Mouse (Mus musculus): ENCODE data around the gene Lman1l. TPM values are rescaled to one million over a fixed set of nuclear protein-coding genes. Genes with fewer than 3 reads are reported as not detected.
A peak's percentile ranks its signal among the peaks of the same experiment; 100 is the strongest.

Gene Lman1l
- total RNA-seq, 1 experiment from 2014 or later = 0.93 TPM

DNA sequence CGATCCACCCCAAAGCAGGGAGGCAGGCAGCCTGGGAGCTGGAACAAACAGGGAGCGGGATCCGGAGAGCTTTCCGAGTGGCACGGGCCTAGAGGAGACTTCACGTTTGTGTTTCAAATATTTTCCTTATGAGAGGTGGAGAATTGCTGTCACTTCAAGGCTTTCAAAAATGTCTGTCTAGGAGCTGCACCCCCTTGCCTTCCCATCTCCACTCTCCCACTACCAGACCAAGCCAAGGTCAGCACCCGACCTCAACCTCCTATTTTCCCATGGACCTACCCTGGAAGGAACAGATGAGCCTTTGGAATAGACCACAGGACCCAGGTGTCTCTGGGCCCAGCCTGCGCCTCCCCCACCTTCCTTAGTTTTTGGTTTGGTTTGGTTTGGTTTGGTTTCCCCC lies 23.3 kb downstream of the Lman1l start:
- ATAC-seq (ENCODE audit: extremely low read depth, insufficient number of reproducible peaks, low FRiP score, poor library complexity, severe bottlenecking) = no peak

DNA sequence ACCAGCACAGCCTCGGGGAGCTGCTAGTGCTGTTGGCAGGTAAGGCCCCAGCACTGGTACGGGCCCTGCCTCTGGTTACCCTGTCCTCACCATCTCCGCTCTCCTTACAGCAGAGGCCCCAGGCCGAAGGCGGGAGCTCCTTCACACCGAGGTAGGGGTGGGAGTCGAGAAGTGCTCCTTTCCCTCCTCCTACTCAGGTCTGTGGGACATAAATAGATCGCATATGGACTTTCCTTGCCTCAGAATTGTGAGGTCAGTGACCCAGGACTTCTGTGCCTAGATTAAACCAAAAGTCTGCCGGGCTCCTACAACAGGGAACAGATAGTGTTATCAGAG lies 26.4 kb downstream of the Lman1l start:
- no peak for ATAC-seq (ENCODE audit: extremely low read depth, insufficient number of reproducible peaks, low FRiP score, poor library complexity, severe bottlenecking)

DNA sequence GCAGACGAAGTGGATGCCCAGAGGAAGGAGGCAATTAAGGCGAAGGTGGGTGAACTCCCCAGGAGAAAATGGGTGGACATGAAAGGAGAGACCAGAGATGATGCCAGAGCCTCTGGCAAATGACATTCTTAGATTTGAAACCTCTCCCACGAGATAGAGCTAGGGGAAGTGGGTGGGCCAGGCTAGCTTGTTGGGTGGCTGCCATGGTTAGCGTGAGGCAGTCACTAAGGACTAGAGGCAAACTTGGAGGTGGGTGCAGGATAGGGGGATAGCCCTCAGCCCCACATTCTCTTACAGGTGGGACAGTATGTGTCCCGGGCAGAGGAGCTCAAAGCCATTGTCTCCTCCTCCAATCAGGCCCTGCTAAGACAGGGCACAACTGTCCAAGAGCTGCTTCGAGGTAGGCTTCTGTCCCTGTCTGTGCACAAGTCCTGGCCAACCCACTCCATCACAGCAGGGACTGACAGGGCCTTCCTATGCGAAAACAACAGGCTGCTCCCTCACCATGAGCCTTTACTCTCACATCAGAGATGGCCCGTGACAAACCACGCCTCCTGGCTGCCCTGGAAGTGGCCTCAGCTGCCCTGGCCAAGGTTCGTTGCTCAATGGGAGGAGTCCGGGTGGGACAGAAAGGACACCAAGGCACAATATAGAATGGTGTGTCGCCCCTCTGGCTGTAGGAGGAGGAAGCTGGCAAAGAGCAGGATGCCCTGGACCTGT lies 27.0 kb downstream of the Lman1l start:
- ATAC-seq (ENCODE audit: extremely low read depth, insufficient number of reproducible peaks, low FRiP score, poor library complexity, severe bottlenecking) = no peak

DNA sequence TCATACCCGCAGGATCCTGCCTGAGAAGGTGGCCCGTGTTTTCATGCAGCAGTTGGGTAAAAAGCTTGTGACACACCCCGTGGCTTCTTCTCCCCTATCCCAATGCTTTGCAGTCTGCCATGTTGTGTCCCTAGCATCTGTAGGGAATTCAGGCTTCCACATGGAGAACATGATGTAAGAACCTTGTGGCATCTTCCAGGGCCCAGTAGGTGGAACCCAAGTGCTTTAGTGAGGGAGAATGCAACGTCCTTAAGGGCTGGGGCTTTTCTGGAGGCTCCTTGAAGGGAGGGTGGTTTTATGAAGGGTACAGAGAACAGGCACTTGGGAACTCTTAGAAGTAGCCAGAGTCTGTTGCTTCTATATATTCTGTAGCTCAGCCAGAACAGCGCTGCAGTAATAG lies 29.8 kb downstream of the Lman1l start:
- no peak for ATAC-seq (ENCODE audit: extremely low read depth, insufficient number of reproducible peaks, low FRiP score, poor library complexity, severe bottlenecking)

DNA sequence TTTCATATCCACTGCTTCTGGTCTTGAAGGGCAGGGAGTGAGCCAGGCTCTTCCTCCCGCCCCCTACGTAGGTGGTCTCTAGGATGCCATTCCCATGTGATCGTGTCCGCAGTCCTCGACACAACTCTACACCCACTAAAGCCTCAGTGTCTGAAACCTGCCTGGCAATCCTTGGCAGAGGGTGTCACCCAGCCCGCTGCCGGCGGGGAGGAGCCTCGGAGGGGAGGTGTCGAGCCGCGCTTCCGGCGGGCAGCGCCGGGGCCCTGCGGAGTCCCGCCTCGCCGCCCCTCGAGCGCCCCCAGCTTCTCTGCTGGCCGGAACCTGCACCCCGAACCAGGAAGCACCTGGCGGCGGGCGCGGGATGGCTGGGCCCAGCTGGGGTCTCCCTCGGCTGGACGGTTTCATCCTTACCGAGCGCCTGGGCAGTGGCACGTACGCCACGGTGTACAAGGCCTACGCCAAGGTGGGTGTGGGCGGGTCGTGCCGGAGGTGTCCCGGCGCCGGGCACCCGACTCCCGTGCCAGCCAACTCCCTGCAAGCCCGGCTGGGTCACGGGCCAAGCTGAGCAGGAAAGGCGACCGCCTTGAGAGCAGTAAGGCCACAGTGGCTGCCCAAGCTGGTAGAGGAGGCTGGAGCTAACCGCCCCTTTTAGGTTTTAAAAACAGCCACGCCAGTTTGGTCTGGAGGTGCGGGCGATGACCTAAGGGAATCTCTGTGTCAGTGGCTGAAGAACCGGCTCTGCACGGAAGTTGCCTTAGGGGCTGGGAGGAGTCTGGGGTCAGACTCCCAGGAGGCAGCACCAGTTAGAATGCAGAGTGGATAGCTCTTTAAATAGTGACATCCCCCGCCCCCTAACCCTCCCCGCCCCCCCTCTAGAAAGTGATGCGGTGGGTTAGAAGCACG lies 31.1 kb downstream of the Lman1l start, which contains the start of gene Ulk3:
TSS of gene Ulk3 (plus strand) at position 229 of the 903 bp plus-strand sequence.
- peak; percentile 52 for ATAC-seq (ENCODE audit: extremely low read depth, insufficient number of reproducible peaks, low FRiP score, poor library complexity, severe bottlenecking)

DNA sequence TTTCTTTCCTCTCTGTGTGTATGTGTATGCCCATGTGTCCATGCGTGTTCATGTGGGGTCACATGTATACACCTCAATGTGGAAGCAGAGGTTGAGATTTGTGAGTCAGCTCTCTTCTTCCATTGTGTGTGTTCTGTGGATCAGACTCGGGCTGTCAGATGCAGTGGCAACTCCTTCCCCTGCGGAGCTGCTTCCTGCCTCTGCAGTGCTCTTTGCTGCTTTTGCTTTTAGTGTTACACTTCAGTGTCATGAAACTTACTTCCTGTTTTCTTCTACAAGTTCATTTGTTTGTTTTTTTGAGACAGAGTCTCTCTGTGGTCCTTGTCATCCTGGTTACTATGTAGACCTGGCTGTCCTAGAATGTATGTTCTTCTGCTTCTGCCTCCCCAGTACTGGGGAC lies 35.6 kb downstream of the Lman1l start:
- ATAC-seq (ENCODE audit: extremely low read depth, insufficient number of reproducible peaks, low FRiP score, poor library complexity, severe bottlenecking) = no peak

DNA sequence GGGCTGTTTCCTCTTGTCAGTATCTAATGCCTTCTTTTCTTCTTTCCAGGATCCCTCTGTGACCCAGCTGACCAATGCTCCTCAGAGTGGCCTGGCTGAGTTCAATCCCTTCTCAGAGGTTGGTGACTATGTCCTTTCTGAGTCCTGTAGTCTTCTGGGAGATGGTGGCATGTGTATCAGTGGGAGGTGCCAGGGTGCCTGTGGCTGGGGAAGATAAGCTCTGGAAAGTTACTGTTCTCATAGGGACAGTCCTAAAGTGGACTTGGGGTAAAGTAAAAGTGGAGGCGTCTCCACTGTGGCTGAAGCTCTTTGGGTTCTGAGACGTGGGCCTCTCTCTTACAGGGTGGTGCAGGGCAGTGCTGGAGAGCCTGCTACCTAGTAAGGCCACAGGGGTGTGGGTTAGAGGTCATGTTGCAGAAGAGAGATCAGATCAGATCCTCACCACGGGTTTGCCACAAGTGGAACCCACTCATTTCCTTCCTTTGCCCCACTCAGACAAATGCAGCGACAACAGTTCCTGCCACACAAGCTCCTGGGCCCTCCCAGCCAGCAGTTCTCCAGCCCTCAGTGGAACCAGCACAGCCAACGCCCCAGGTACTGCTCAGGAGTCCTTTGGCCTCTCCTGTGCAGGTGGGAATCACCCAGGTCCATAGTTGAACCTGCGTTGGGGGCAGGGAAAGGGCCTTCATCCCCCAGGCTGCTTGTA lies 43.3 kb downstream of the Lman1l start:
- ATAC-seq (ENCODE audit: extremely low read depth, insufficient number of reproducible peaks, low FRiP score, poor library complexity, severe bottlenecking) = no peak

DNA sequence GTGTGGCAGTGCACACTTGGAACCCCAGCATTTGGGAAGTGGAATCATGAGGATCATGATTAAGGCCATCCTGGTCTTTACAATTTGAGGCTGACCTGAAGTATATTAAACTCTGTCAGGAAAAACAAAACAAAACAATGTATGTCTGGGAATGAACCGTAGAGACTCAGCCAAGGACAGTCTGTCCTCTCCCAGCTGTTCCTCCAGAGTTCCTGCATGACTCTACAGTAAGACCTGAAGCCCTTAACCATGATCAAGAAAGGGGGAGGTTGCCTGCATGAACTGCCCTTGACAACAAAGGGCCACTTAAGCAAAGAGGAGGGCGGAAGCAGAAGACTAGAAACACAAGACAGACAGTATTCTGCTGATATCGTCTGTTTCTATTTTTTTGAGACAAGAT lies 45.0 kb downstream of the Lman1l start:
- no peak for ATAC-seq (ENCODE audit: extremely low read depth, insufficient number of reproducible peaks, low FRiP score, poor library complexity, severe bottlenecking)

DNA sequence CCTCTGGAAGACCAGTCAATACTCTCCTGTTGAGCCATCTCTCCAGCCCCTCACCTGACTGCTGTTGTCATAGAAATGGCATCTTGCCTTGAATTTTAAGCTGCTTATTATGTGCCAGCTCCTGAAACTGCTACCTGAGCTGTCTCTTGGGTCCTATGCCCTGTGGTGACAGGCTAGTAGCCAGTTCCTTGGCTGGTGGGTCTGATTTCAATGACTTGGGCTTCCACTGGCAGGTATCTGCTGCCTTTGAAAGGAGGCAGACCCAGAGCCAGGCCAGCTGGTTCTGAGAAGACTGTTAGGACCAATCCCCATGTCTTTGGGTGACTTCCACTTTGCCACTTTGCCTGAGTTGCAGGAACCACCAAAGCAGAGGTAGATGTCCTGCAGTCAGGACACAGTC lies 46.2 kb downstream of the Lman1l start:
- no peak for ATAC-seq (ENCODE audit: extremely low read depth, insufficient number of reproducible peaks, low FRiP score, poor library complexity, severe bottlenecking)

DNA sequence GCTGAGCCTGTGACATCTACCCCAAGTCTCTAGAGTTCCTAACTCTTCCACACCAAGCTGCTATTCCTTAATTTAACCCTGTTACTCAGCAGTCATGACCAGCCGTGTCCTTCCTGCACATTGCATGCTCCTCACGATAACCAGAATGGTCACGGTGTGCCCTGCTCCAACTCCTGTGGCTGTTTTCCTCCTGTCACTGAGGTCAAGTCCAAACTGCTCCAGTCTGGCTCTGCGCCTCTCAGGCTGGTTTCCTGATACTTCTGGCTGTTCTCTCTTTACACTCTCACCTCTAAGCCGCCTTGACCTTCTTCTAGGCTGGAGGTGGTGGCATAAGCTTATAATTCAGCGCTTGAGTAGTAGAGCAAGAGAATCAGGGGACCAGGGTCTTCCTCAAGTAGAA lies 52.1 kb downstream of the Lman1l start:
- ATAC-seq (ENCODE audit: extremely low read depth, insufficient number of reproducible peaks, low FRiP score, poor library complexity, severe bottlenecking) = no peak

DNA sequence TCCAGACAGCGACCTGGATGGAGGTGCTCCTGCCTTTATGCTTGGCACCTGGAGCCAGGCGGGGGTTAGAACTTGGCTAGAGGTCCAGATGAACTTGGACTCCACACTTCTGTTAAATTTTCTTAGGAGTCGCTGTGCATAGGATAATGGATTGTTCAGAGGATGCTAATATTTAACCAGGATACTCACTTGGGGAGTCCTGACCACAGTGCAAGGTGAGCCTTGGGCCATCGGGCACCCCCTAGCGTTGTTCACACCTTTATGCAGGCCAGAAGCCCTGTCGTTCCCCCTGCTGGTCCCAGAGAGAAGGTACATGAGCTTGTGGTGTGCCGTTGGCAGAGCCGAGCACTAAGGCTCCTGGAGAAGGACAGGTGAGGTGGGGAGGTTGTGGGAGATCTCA lies 53.7 kb downstream of the Lman1l start:
- ATAC-seq (ENCODE audit: extremely low read depth, insufficient number of reproducible peaks, low FRiP score, poor library complexity, severe bottlenecking) = no peak

DNA sequence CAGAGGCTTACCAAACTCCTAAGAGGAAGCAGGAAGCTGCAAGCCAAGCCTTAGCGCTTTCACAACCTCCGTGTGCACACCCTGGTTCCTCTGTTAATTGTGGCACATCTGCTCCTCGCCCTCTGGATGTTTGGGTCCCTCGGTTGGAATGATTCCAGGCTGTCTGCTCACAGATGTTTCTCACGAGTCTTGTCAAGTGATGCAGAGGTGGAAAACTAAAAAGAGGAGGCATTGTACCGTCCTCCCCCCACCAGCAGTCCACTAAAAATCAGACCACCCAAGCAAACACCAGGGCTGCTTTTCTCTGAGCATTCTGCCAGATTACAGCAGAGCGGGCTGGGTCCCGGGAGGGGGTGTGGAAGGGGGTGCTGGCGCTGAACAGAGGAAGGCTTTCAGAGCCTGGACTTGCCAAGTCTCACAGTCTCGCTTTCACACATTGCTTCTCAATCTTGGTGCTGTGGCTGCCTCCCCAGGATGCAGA lies 54.8 kb downstream of the Lman1l start:
- no peak; the same call in 1 of the 2 replicates for ATAC-seq (ENCODE audit: extremely low read depth, insufficient number of reproducible peaks, low FRiP score, poor library complexity, severe bottlenecking)

DNA sequence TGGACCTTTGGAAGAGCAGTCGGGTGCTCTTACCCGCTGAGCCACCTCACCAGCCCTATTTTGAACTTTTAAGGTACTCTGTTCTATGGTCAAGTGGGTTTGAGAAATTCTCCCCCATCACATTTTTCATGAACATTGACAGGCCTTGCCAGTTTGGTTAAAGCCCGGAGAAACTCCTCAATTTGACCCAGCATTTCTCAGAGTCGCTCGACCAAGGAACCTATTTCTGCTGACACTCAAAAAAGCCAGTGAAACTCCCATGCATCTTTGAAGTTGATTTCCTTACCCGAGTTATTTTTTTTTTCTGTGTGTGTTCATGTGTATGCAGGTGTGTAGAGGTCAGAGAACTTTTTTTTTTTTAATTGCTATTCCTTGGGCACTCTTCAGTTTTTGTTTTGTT lies 56.0 kb downstream of the Lman1l start:
- no peak for ATAC-seq (ENCODE audit: extremely low read depth, insufficient number of reproducible peaks, low FRiP score, poor library complexity, severe bottlenecking)

DNA sequence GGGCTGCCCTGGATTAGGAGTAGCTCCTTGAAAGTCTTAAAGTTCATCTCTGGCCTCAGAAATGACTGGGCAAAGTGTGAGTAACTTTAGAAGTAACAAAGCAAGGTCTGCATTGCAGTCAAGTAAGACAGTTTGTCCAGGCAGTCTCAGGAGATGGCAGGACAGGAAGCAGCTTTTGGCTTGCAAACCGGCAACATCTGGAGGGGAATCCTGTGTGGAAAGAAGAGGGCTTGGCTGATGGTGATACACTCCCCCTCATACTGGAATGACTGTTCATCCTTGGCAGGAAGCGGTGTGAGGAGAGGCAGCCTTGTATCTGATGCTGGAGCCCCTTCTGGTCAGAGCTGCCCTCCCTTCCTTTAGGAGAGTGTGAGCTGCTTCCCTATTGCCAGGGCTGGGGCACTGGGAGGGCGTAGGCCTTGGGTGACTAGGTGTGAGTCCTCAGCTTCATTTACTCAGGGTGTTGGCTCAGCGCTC lies 57.6 kb downstream of the Lman1l start:
- no peak for ATAC-seq (ENCODE audit: extremely low read depth, insufficient number of reproducible peaks, low FRiP score, poor library complexity, severe bottlenecking)

DNA sequence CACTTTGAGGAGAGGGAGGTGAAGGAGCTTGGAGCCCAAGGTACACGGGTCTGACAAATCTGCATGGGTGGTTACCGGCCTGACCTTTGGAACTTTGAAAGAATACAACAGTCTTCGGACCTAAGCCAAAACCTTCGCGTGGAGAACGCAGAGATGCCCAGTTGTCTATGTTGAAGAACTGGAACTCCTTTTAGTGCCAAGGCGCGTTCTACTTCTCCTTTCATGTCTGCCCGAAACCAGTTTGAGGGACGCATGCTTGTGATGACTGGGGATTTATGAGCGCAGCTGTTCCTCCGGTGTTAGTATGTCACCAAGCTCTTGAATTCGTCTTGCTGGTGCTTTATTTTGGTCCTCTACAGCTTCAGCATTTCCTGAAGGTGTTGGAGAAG lies 58.9 kb downstream of the Lman1l start:
- ATAC-seq (ENCODE audit: extremely low read depth, insufficient number of reproducible peaks, low FRiP score, poor library complexity, severe bottlenecking) = peak; percentile 22; the same call in 1 of the 2 replicates

DNA sequence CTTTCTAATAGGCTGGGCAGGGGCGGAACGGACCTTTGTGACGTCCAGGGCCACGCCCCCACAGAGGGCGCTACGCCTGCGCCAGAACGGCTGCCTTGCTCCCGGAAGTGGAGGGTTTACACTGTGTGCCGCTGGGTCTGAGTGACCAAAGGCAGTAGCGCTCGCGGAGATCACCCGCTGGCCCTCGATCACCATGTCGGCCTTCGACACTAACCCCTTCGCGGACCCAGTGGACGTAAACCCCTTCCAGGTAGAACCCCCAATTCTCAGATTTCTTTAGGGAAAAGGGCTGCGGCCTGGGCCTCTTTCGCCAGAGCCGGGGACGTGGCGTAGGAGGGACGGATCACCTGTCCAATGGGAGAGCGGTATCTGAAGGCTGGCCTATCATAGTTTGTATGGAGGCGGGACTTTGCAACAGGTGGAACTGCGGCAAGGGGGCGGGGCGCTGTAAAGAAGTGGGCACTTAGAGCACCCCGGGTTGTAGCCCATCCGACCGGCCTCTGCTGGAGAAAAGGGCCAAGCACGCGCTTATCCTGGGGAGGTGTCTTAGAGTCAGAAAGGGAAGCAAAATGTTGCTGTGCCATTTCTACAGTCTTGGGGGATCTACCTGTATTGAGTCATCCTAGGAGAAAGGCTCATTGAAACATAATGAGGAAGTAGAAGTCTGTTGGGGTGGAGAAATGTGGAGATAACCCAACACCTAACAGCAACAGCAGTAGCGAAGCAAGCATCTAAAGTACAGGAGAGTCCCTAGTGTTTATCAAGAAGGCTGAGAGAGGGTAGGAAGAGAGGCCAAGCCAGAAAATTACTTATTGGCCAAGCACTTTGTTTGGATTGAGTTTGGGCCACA lies 59.5 kb downstream of the Lman1l start, which contains the start of gene Scamp2:
TSS of gene Scamp2 (plus strand) at position 83 of the 850 bp plus-strand sequence.
- peak; percentile 90 for ATAC-seq (ENCODE audit: extremely low read depth, insufficient number of reproducible peaks, low FRiP score, poor library complexity, severe bottlenecking)

DNA sequence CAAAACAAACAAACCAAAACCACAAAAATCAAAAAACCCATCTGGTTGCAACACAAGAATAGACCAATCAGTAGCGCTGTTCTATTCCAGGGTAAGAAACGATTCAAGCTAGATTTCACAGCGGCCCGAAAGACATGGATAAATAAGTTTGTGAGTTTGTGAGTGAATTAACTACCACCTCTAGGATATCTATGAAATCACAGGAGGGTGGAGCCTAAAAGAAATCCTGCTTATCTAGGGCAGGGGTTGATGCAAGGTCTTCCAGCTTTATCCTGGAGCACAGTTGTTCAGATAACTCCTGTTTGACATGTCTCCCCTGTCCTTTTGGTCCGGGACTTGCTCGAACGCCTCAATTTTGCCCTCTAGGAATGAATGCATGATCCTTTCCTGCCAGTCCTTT lies 60.3 kb downstream of the Lman1l start:
- ATAC-seq (ENCODE audit: extremely low read depth, insufficient number of reproducible peaks, low FRiP score, poor library complexity, severe bottlenecking) = no peak

DNA sequence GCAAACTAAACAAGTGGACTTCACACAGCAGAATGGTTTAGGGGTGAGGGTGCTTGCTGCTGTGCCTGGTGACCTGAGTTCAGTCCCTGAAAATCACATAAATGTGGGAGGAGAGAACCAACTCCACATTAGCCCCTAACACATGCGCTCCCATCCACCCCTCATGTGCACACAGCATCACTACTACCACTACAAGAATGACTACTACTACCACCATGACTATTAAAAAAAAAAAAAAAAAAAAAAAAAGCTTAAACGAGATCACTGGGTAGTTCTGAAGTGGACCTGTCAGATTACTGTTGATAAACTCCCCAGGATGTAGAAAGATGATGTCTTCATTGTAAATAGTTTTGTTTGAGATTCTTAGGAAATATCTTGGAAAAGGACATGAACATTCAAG lies 61.0 kb downstream of the Lman1l start:
- ATAC-seq (ENCODE audit: extremely low read depth, insufficient number of reproducible peaks, low FRiP score, poor library complexity, severe bottlenecking) = no peak

DNA sequence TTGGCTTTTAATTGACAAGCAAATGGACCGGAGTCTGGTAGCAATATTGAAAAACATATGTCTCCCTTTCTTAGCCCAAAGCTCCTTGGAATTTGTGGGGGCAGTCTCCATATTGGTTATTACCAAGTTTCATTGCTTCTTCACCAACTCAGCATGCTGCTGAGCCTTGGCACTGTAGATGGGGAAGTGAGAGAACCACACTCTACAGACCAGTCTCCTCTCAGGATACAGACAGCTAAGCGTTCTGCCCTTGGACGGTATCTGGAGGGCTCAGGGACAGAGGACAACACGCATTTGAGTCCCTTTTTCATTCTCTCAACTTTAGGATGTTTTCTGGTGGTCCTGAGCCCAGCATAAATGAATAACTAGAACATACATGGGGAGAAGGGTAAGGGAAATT lies 61.9 kb downstream of the Lman1l start:
- no peak for ATAC-seq (ENCODE audit: extremely low read depth, insufficient number of reproducible peaks, low FRiP score, poor library complexity, severe bottlenecking)
